14 mouse cellular contexts compared by ENCODE assay signal in genomic region chr5:74266476-74266819, GRCm38 (mm10).
DNase-seq lines count a peak whose midpoint lies in the region; ATAC-seq and TF ChIP-seq lines count a peak whose summit lies in the region.
"Had no signal": no experiment of that assay in that cellular context is flagged by ENCODE, and none has a peak within 500 bp of the region (broad histone marks: within the 10 kb centered on the region; RNA-seq: fewer than 3 reads in every experiment).

No protein-coding gene starts in this region.

- H3K4me2 ChIP-seq in forebrain, embryonic 11.5 days (ENCODE audit: low read depth, low read length, severe bottlenecking), result no peak overlapping the region
- H3K4me2 ChIP-seq in forebrain, embryonic 14.5 days (ENCODE audit: low read length), result no peak overlapping the region
- no peak overlapping the region for H3K4me2 ChIP-seq in kidney, embryonic 14.5 days (replicated peaks; ENCODE audit: low read depth, low read length)
- no peak overlapping the region for H3K4me2 ChIP-seq in limb, embryonic 12.5 days
- H3K4me2 ChIP-seq: forebrain, embryonic 15.5 days; hindbrain, embryonic 14.5 days; liver, embryonic 11.5 days; neural tube, embryonic 15.5 days had no signal

- peaks cover 5% of the 10 kb centered on the region for H3K4me1 ChIP-seq in forebrain, embryonic 11.5 days (replicated peaks; ENCODE audit: control insufficient read depth, insufficient read depth, low read length)
- H3K4me1 ChIP-seq in forebrain, embryonic 14.5 days (ENCODE audit: control insufficient read depth, insufficient read depth, low read length), result peaks cover 10% of the 10 kb centered on the region; the same call in 1 of the 2 replicates
- H3K4me1 ChIP-seq in kidney, embryonic 14.5 days (ENCODE audit: control insufficient read depth, insufficient read depth, low read length), result peaks cover 13% of the 10 kb centered on the region; the same call in 1 of the 2 replicates
- H3K4me1 ChIP-seq in cerebellum, adult 2 months (ENCODE audit: control insufficient read depth, insufficient read depth, low read length), result peaks cover 36% of the 10 kb centered on the region
- peaks cover 68% of the 10 kb centered on the region for H3K4me1 ChIP-seq in limb, embryonic 12.5 days (replicated peaks)
- H3K4me1 ChIP-seq: neural tube, embryonic 15.5 days had no signal

- no peaks in the 10 kb centered on the region for H3K9me3 ChIP-seq in forebrain, embryonic 11.5 days (ENCODE audit: control insufficient read depth, low read length)
- no peaks in the 10 kb centered on the region for H3K9me3 ChIP-seq in forebrain, embryonic 14.5 days (replicated peaks; ENCODE audit: control insufficient read depth, low read length)
- no peaks in the 10 kb centered on the region for H3K9me3 ChIP-seq in kidney, embryonic 14.5 days (ENCODE audit: control insufficient read depth, low read length)
- H3K9me3 ChIP-seq in limb, embryonic 12.5 days, result no peaks in the 10 kb centered on the region
- H3K9me3 ChIP-seq: forebrain, embryonic 15.5 days; neural tube, embryonic 15.5 days had no signal

- WGBS in forebrain, embryonic 11.5 days, result 66% methylated on average over 5 of the region's 5 CpGs
- WGBS in forebrain, embryonic 14.5 days, result 50% methylated on average over 5 of the region's 5 CpGs
- 65% methylated on average over 5 of the region's 5 CpGs for WGBS in kidney, embryonic 14.5 days
- WGBS in cerebellum, adult 2 months, result 9% methylated on average over 5 of the region's 5 CpGs
- WGBS in limb, embryonic 12.5 days, result 22% methylated on average over 5 of the region's 5 CpGs

- no peak for TF ChIP-seq POLR2A in cerebellum, adult 2 months (IDR thresholded peaks at IDR 0.05; ENCODE audit: borderline replicate concordance, insufficient read depth, low read length)

- peak; percentile 17 for DNase-seq in forebrain, embryonic 11.5 days (ENCODE audit: low spot score)
- no peak for DNase-seq in forebrain, embryonic 14.5 days (ENCODE audit: low spot score)
- DNase-seq in kidney, adult 8-10 months, result no peak
- peak; percentile 74 to 80 for DNase-seq in cerebellum, adult 2 months
- no peak for DNase-seq in left cerebral cortex, postnatal 25 days (ENCODE audit: low spot score in 2 of 2)
- DNase-seq in yolk sac, embryonic 10.5 days (ENCODE audit: low spot score), result no peak
- DNase-seq: adrenal gland, postnatal 10 days; gastrocnemius, postnatal 14 days had no signal

- ATAC-seq in forebrain, embryonic 11.5 days (replicated peaks; ENCODE audit: low FRiP score), result no peak
- ATAC-seq in forebrain, embryonic 14.5 days, result no peak
- peak; percentile 40; the same call in 1 of the 2 replicates for ATAC-seq in kidney, embryonic 14.5 days (ENCODE audit: low FRiP score, low TSS enrichment)
- no peak for ATAC-seq in limb, embryonic 12.5 days (ENCODE audit: insufficient number of reproducible peaks, insufficient read depth, low FRiP score, low TSS enrichment, low read depth)
- ATAC-seq: forebrain, embryonic 15.5 days had no signal

- H3K36me3 ChIP-seq in forebrain, embryonic 11.5 days (ENCODE audit: control insufficient read depth, insufficient read depth, low read length), result no peaks in the 10 kb centered on the region
- no peaks in the 10 kb centered on the region for H3K36me3 ChIP-seq in forebrain, embryonic 14.5 days (ENCODE audit: control insufficient read depth, insufficient read depth, low read length)
- no peaks in the 10 kb centered on the region for H3K36me3 ChIP-seq in kidney, embryonic 14.5 days (ENCODE audit: control insufficient read depth, insufficient read depth, low read length)
- H3K36me3 ChIP-seq in limb, embryonic 12.5 days, result no peaks in the 10 kb centered on the region
- H3K36me3 ChIP-seq: forebrain, embryonic 15.5 days; neural tube, embryonic 15.5 days had no signal

- TF ChIP-seq CTCF in cerebellum, adult 2 months (IDR thresholded peaks at IDR 0.05; ENCODE audit: borderline replicate concordance, insufficient read depth, low read depth, low read length), result no peak

- H3K27ac ChIP-seq in forebrain, embryonic 11.5 days (ENCODE audit: low read depth, low read length), result no peak overlapping the region
- no peak overlapping the region for H3K27ac ChIP-seq in forebrain, embryonic 14.5 days (ENCODE audit: low read depth, low read length)
- H3K27ac ChIP-seq in kidney, embryonic 14.5 days (ENCODE audit: low read depth, low read length), result no peak overlapping the region
- H3K27ac ChIP-seq in cerebellum, adult 2 months (ENCODE audit: insufficient read depth, low read length), result peak overlapping the region; percentile 74
- H3K27ac ChIP-seq in limb, embryonic 12.5 days, result peak overlapping the region; percentile 98
- H3K27ac ChIP-seq: forebrain, embryonic 15.5 days; hindbrain, embryonic 14.5 days; neural tube, embryonic 15.5 days had no signal

- no peak overlapping the region for H3K9ac ChIP-seq in forebrain, embryonic 11.5 days (ENCODE audit: low read length)
- H3K9ac ChIP-seq in forebrain, embryonic 14.5 days (ENCODE audit: low read length), result no peak overlapping the region
- no peak overlapping the region for H3K9ac ChIP-seq in kidney, embryonic 14.5 days (ENCODE audit: low read depth, low read length)
- no peak overlapping the region for H3K9ac ChIP-seq in limb, embryonic 12.5 days (replicated peaks)
- H3K9ac ChIP-seq: forebrain, embryonic 15.5 days; hindbrain, embryonic 14.5 days; neural tube, embryonic 15.5 days had no signal

- intact Hi-C loops in left cerebral cortex, postnatal 25 days (cut with DNase I), result no loop called here

- H3K4me3 ChIP-seq in forebrain, embryonic 11.5 days (ENCODE audit: low read depth, low read length), result no peak overlapping the region
- H3K4me3 ChIP-seq in forebrain, embryonic 14.5 days (ENCODE audit: low read depth, low read length), result no peak overlapping the region
- no peak overlapping the region for H3K4me3 ChIP-seq in kidney, embryonic 14.5 days (ENCODE audit: low read length)
- no peak overlapping the region for H3K4me3 ChIP-seq in cerebellum, adult 2 months (replicated peaks; ENCODE audit: insufficient read depth, low read depth, low read length)
- H3K4me3 ChIP-seq in limb, embryonic 12.5 days (replicated peaks), result no peak overlapping the region
- H3K4me3 ChIP-seq: forebrain, embryonic 15.5 days; neural tube, embryonic 15.5 days had no signal

- no peaks in the 10 kb centered on the region for H3K27me3 ChIP-seq in forebrain, embryonic 11.5 days (ENCODE audit: control insufficient read depth, insufficient read depth, low read length)
- no peaks in the 10 kb centered on the region for H3K27me3 ChIP-seq in forebrain, embryonic 14.5 days (replicated peaks; ENCODE audit: control insufficient read depth, insufficient read depth, low read length)
- no peaks in the 10 kb centered on the region for H3K27me3 ChIP-seq in kidney, embryonic 14.5 days (ENCODE audit: control insufficient read depth, insufficient read depth, low read length)
- H3K27me3 ChIP-seq in cerebellum, adult 2 months (ENCODE audit: control insufficient read depth, insufficient read depth, low read length), result no peaks in the 10 kb centered on the region
- no peaks in the 10 kb centered on the region for H3K27me3 ChIP-seq in limb, embryonic 12.5 days
- H3K27me3 ChIP-seq: forebrain, embryonic 15.5 days; neural tube, embryonic 15.5 days had no signal

Comparison
In these comparisons a context has a peak if more than half of its experiments do, and no peak if none do; other contexts are left out.
1. DNase-seq: peak in forebrain, embryonic 11.5 days (single experiment) and cerebellum, adult 2 months (2 of 2); none in forebrain, embryonic 14.5 days (single experiment), kidney, adult 8-10 months (0 of 2), left cerebral cortex, postnatal 25 days (0 of 2) and yolk sac, embryonic 10.5 days (single experiment).
2. H3K27ac ChIP-seq: peak in cerebellum, adult 2 months (single experiment) and limb, embryonic 12.5 days (single experiment); none in forebrain, embryonic 11.5 days (single experiment), forebrain, embryonic 14.5 days (single experiment) and kidney, embryonic 14.5 days (single experiment).